Mouse (Mus musculus): ENCODE results near the gene Efcab14. TPM values are rescaled to one million over a fixed set of nuclear protein-coding genes. Genes with fewer than 3 reads are reported as not detected.
A peak's percentile ranks its signal among the peaks of the same experiment; 100 is the strongest.

Efcab14 gene
- total RNA-seq, 2 experiments from 2014 or later = 38.8 to 43.8 TPM

- no peak for DNase-seq
Measured at GRCm38 (mm10) chr4:115777627-115778026, 40.1 kb downstream of the Efcab14 start.

GRCm38 (mm10) chr4:115780269-115780668, 42.7 kb downstream of the Efcab14 start:
- no peak for DNase-seq

- no peak for DNase-seq
Measured at GRCm38 (mm10) chr4:115780918-115781317, 43.4 kb downstream of the Efcab14 start, which contains the start of gene Tex38. Gene Tex38, minus strand, starts transcription at chr4:115781018.

GRCm38 (mm10) chr4:115782026-115782805, 44.7 kb downstream of the Efcab14 start:
- peak; percentile 29 to 38 for DNase-seq

- peak; percentile 75 to 83 for DNase-seq
Measured at GRCm38 (mm10) chr4:115784769-115785510, 47.4 kb downstream of the Efcab14 start, which contains the start of gene Atpaf1. Gene Atpaf1, plus strand, starts transcription at chr4:115784812.

- no peak for DNase-seq
Measured at GRCm38 (mm10) chr4:115785511-115786034, 48.0 kb downstream of the Efcab14 start.

GRCm38 (mm10) chr4:115790864-115791263, 53.3 kb downstream of the Efcab14 start:
- no peak for DNase-seq

- no peak for DNase-seq
Measured at GRCm38 (mm10) chr4:115795360-115795759, 57.8 kb downstream of the Efcab14 start.

- peak; percentile 16 to 22 for DNase-seq
Measured at GRCm38 (mm10) chr4:115799981-115800380, 62.4 kb downstream of the Efcab14 start.

- no peak for DNase-seq
Measured at GRCm38 (mm10) chr4:115812326-115812725, 74.8 kb downstream of the Efcab14 start.

- no peak for DNase-seq
Measured at GRCm38 (mm10) chr4:115815606-115816005, 78.1 kb downstream of the Efcab14 start.

GRCm38 (mm10) chr4:115820199-115820598, 82.7 kb downstream of the Efcab14 start:
- DNase-seq = no peak

GRCm38 (mm10) chr4:115820944-115821343, 83.4 kb downstream of the Efcab14 start:
- no peak for DNase-seq

- no peak for DNase-seq
Measured at GRCm38 (mm10) chr4:115821431-115821830, 83.9 kb downstream of the Efcab14 start.

- DNase-seq = peak; percentile 71 to 74
Measured at GRCm38 (mm10) chr4:115821928-115822327, 84.4 kb downstream of the Efcab14 start.

GRCm38 (mm10) chr4:115824178-115824577, 86.6 kb downstream of the Efcab14 start:
- no peak for DNase-seq

- no peak for DNase-seq
Measured at GRCm38 (mm10) chr4:115825271-115825670, 87.7 kb downstream of the Efcab14 start.

Other genes with a start within 250 kb of the Efcab14 start
- gene Cyp4a14, start 241.6 kb upstream of the Efcab14 start, total RNA-seq (2021) = not detected
- gene Cyp4a10, start 219.5 kb upstream of the Efcab14 start, total RNA-seq (2021) = not detected
- gene Cyp4a31, start 174.1 kb upstream of the Efcab14 start, total RNA-seq (2021) = not detected
- gene Cyp4a32, start 136.8 kb upstream of the Efcab14 start, total RNA-seq (2021) = not detected
- 10 to 100 TPM; 29.4 to 33.2 TPM for gene Cyp4b1, start 90.0 kb upstream of the Efcab14 start, total RNA-seq (2021)
- 1 to 10 TPM in 1 of 2 experiments, under 1 TPM in 1; 0.45 to 1.9 TPM for gene Tex38, start 43.3 kb downstream of the Efcab14 start, total RNA-seq (2021)
- 100 to 1,000 TPM; 105 to 129 TPM for gene Atpaf1, start 47.1 kb downstream of the Efcab14 start, total RNA-seq (2021)
- gene Mob3c, start 90.3 kb downstream of the Efcab14 start, total RNA-seq (2021) = 1 to 10 TPM; 5.0 to 5.3 TPM
- 10 to 100 TPM; 20.6 to 22.0 TPM for gene Mknk1, start 101.5 kb downstream of the Efcab14 start, total RNA-seq (2021)
- gene Kncn, start 146.7 kb downstream of the Efcab14 start, total RNA-seq (2021) = not detected
- gene 6430628N08Rik, start 152.9 kb downstream of the Efcab14 start, total RNA-seq (2021) = not detected
- not detected for gene Dmbx1, start 202.2 kb downstream of the Efcab14 start, total RNA-seq (2021)

All from heart, adult 18-20 months (tissue).